Mouse (Mus musculus) left cerebral cortex, adult 18-20 months (tissue): Measurements from ENCODE around the gene Phyhipl. TPM values are rescaled to one million over a fixed set of nuclear protein-coding genes. Genes with fewer than 3 reads are reported as not detected.

Experiments used
- DNase-seq, 2 experiments: peaks; one replicate each; pipeline ENCODE4 v3.0.0; 2021 to 2022; ENCODE audit warnings: low spot score in 2 of 2, mixed read lengths in 1 of 2
- total RNA-seq, 2 experiments: library from RNA; stranded (reverse); gene quantifications; 2 replicates each; pipeline ENCODE4 v1.2.3; 2021

The Phyhipl gene
- total RNA-seq, 2 experiments from 2014 or later: 234 TPM

DNA sequence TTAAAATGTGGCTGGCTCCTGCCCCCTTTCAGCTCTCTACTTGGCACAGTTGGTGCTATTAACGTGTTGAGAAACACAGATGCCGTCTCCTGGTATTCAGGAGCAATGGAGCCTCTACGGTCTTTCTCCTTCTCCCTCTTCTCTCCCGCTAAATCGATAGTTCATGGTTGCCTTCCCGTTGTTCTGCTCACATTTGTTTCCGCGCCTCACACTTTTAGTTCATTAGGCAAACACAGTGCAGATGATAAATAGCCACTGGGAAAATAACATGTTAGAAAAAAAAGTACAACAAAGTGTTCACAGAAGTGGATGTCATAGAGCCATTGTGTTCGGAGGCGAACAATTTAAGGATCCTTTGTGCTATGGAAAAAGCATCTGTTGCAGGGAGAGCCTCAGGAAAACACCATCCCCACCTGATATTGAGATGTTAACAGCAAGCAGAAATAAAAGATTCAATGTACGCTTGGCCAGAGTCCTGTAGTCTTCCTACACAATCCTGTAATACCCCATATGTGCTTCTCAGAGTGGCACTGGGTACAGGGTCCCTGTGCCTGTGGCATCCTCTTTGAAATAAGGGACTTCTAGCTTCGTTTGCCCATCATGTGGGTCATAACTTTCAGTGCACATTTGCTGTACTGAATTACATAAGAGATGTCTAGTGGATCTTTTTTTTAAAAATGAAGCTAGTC lies 18.0 kb downstream of the Phyhipl start:
- DNase-seq: no peak

DNA sequence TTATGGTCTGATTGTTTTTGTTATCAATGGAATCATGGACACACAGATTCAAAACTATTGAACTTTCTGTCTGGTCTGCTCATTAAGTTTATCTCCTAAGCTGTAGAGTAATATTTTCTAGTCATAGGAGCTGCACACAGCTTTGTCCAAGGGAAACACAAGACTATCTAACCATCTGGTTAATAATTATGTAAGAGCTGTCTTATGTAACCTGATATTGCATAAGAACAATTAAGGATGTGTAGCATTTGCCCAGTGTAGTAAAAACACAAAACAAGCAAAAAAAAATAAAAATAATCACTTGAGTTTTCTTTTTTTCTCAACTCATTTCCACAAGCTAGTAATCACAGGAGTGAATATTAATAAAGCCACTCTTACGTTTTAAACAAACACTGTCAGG lies 20.5 kb downstream of the Phyhipl start:
- no peak for DNase-seq

DNA sequence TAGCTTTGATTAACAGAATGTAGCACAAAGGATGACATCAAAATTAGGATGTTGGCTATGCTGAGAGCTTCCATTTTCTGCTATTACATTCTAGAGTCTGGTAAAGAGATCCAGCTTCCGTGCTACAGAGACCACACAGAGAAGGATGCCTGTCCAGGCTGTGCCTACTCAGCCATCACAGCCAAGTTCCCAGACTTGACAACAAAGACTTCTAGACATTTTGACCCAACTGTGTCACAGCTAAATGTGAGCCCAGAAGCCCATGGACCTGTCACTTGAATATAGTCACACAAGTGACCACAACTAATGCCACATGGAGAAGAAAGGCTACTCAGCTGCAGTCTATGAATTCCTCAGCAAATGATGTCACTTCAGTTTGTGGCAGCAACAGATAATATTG lies 24.6 kb downstream of the Phyhipl start:
- DNase-seq: no peak

GRCm38 (mm10) chr10:70623461-70623860 lies 32.3 kb downstream of the Phyhipl start:
- no peak for DNase-seq

DNA sequence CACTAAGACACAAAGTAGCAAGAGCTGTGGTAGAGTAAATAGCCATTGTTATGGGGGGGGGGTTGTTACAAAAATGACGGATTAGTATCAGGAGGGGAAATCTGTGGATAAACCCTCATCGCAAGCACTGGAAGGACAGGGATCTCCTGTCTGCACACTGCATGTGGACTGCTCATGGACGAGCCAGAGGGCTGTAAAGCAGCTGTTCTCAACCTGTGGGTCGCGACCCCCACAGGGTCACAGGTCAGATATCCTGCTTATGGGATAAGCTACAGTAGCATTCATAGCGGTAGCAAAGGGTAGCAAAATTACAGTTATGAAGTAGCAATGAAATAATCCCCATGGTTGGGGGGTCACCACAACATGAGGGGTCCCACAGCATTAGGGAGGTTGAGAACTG lies 39.4 kb downstream of the Phyhipl start:
- DNase-seq: no peak

DNA sequence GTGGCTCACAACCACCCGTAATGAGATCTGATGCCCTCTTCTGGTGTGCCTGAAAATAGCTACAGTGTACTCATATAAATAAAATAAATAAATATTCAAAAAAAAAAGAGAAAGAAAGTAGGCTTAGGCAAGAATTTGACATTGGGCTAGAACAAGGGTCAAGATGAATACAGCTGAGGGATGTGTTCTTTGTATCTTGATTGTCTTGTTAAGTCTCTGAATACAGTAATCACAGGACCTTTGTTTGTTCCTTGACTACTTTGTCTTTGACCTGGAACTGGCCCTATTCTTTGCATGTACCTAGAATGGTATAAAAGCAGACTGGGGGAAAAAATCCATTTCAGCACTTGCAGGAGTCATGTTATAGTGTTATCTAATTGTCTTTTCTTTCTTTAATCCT lies 44.1 kb downstream of the Phyhipl start:
- DNase-seq: no peak

- no peak for DNase-seq
Measured at GRCm38 (mm10) chr10:70599925-70600305, 55.9 kb downstream of the Phyhipl start.

DNA sequence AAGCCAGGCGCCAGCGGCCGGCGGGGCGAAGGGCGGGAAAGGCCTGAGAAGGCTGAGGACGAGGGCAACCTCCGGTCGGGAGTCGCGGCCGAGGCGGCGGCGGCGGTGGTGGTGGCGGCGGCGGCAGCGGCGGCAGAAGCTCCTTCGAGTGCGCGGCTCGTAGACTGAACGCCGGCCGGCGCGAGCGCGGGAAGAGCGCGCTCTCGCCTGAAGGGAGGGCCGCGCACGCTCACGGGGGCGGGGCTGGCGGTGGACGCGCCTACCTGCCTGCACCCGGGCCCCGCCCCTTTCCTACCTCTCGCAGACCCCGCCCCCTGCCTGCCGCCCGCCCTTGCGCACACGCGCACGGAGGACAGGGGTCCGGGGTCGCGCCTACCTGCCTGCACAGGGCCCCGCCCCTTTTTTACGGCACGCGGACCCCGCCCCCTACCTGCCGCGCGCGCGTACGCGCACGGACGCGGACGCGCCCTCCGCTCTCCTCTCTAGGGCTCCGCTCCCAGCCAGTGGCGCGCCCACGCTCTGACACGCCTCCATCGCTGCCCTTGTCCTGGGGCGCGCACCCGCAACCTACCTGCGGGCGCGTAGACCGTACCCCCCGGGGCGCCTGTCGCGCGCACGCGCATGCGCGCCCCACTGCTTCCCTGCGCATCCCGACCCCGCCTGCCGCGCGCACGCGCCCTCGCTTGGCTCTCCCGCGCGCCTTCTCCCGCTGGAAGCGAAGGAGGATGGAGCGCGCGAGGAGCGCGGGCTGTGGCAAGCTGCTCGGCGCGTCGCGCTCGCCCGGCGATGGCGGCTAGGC lies 56.4 kb downstream of the Phyhipl start:
- peak; percentile 90 to 95 for DNase-seq

- DNase-seq: peak; percentile 42 to 52
Measured at GRCm38 (mm10) chr10:70598516-70599125, 57.1 kb downstream of the Phyhipl start.

- peak in 1 of 2 experiments; percentile 36 for DNase-seq
Measured at GRCm38 (mm10) chr10:70598081-70598515, 57.7 kb downstream of the Phyhipl start.

GRCm38 (mm10) chr10:70594007-70594406 lies 61.8 kb downstream of the Phyhipl start:
- DNase-seq: peak; percentile 27 to 30

DNA sequence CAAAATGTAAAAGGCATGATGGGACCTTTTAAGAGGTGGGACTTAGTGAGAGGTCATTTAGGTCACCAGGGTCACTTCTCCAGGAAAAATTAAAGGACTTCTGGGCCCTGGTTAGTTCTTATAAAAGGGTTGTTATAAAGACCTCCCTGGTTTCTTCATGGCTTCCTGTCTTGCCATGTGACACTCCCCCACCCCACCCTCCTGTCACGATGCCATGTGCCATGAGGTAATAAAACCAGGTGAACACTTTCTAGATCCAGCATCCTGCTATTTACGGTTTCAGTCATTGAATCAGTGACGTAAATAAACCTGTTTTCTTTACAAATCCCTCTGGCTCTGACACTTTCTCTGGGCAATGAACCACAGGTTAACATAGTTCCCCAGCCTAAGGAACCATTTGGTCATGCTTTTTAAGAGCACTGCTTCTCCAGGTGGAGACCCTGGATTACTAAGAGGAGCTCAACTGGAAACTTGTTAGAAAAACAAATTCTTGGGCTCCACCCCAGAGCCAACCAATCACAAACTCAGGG lies 68.8 kb downstream of the Phyhipl start:
- DNase-seq: no peak

GRCm38 (mm10) chr10:70584171-70584570 lies 71.6 kb downstream of the Phyhipl start:
- no peak for DNase-seq

GRCm38 (mm10) chr10:70581556-70582211 lies 74.1 kb downstream of the Phyhipl start:
- no peak for DNase-seq

GRCm38 (mm10) chr10:70563636-70564035 lies 92.1 kb downstream of the Phyhipl start:
- DNase-seq: peak; percentile 80 to 85

- no peak for DNase-seq
Measured at GRCm38 (mm10) chr10:70552531-70552930, 103.2 kb downstream of the Phyhipl start.

GRCm38 (mm10) chr10:70542857-70543256 lies 112.9 kb downstream of the Phyhipl start:
- no peak for DNase-seq

- DNase-seq: no peak
Measured at GRCm38 (mm10) chr10:70540456-70541195, 115.1 kb downstream of the Phyhipl start.

- DNase-seq: no peak
Measured at GRCm38 (mm10) chr10:70539251-70539650, 116.5 kb downstream of the Phyhipl start.

DNA sequence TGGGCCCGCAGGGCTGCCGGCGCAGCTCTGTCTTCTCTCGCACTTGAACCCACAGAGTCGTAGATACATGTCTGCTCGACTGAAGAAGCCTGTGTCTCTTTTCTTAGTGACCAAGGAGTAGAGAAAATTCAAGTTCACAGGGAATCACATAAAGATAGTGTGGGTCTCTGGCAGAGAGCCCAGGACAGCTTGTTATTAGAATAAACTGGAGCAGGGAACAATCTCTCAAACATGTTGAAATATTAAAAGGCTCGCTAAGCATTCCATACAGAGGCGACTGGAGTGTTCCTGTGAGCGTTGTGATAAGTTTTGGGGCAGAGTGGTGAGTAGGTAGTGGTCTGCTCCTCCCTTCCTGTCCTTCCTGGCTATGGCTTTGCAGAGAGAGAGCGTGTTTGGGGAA lies 118.1 kb downstream of the Phyhipl start:
- DNase-seq: no peak

- no peak for DNase-seq
Measured at GRCm38 (mm10) chr10:70535401-70535800, 120.4 kb downstream of the Phyhipl start.
